Mouse (Mus musculus) liver, adult 2 months (tissue): ENCODE data around the gene Ankle2. TPM values are rescaled to one million over a fixed set of nuclear protein-coding genes. Genes with fewer than 3 reads are reported as not detected.

Source experiments
- DNase-seq: peaks from one replicate; pipeline ENCODE4 v3.0.0-alpha.2; 2011; ENCODE audit warnings: low read depth, low spot score; ENCODE audit errors: extremely low read depth
- H3K27ac ChIP-seq: fragments of 200-500 bp; replicated peaks from 2 replicates; pipeline ENCODE4 v1.5.1; 2012; ENCODE audit warnings: low read depth, mild to moderate bottlenecking, control low read depth, inconsistent platforms, low read length; ENCODE audit not compliant: insufficient read depth
- H3K27me3 ChIP-seq: fragments of 200-500 bp; 2 replicates; pipeline ENCODE4 v1.6.1; 2012; ENCODE audit warnings: mild to moderate bottlenecking, moderate library complexity, low read length, inconsistent platforms; ENCODE audit not compliant: control insufficient read depth, insufficient read depth
- H3K36me3 ChIP-seq: fragments of 200-500 bp; 2 replicates; pipeline ENCODE4 v1.6.1; 2012; ENCODE audit warnings: low read length, inconsistent platforms; ENCODE audit not compliant: control insufficient read depth, insufficient read depth
- H3K4me1 ChIP-seq: fragments of 200-500 bp; 2 replicates; pipeline ENCODE4 v1.6.1; 2011; ENCODE audit warnings: low read length; ENCODE audit not compliant: control insufficient read depth, insufficient read depth
- H3K4me3 ChIP-seq: fragments of 200-500 bp; 2 replicates; pipeline ENCODE4 v1.5.1; 2011; ENCODE audit warnings: low read depth, mild to moderate bottlenecking, control low read depth, low read length, moderate library complexity; ENCODE audit not compliant: insufficient read depth
- H3K79me2 ChIP-seq: fragments of 200-500 bp; 2 replicates; pipeline ENCODE4 v1.6.1; 2012; ENCODE audit warnings: inconsistent platforms, mild to moderate bottlenecking, low read length, moderate library complexity; ENCODE audit not compliant: control insufficient read depth, insufficient read depth
- H3K9ac ChIP-seq: fragments of 200-500 bp; 2 replicates; pipeline ENCODE4 v1.6.1; 2012; ENCODE audit warnings: low read depth, mild to moderate bottlenecking, control low read depth, inconsistent platforms, low read length
- CTCF ChIP-seq: fragments of 200-500 bp; IDR thresholded peaks from 2 replicates; pipeline ENCODE4 v1.5.1; 2011; ENCODE audit warnings: low read depth, low read length, control low read depth
- POLR2A ChIP-seq: fragments of 200-500 bp; IDR thresholded peaks from 2 replicates; pipeline ENCODE4 v1.6.1; 2011; ENCODE audit warnings: low read length, control low read depth; ENCODE audit not compliant: insufficient read depth; ENCODE audit errors: extremely low read depth
- WGBS: fragments of 180-500 bp; shearing (Covaris S2); methylation state at CpG from one replicate; pipeline ENCODE4 v1.1.7; 2018; 5-methylcytosine and 5-hydroxymethylcytosine counted together
- polyA plus RNA-seq: library from polyadenylated mRNA; depleted of rRNA; stranded (reverse); fragments of >200 nt; gene quantifications from 2 replicates; pipeline ENCODE4 v1.2.3, GENCODE M21; 2012
- total RNA-seq: library from RNA; depleted of rRNA; stranded (reverse); fragments of >200 nt; gene quantifications from 2 replicates; pipeline ENCODE4 v1.2.3, GENCODE M21; 2014

Ankle2 gene
- total and polyA plus RNA-seq, 2 experiments = 5.6 to 17.0 TPM

- H3K4me3 ChIP-seq = no peak overlapping the region
- peaks cover 22% of the 10 kb centered on the region for H3K36me3 ChIP-seq
- 92% methylated on average over 6 of the region's 6 CpGs for WGBS
These were observed 39.4 kb downstream of the Ankle2 start for GRCm38 (mm10) chr5:110270242-110270641.

GRCm38 (mm10) chr5:110274147-110274546 is 43.3 kb downstream of the Ankle2 start:
- Histone ChIP-seq H3K4me3 (no peak overlapping the region), H3K27me3 (no peaks in the 10 kb centered on the region), H3K79me2 (peaks cover 5% of the 10 kb centered on the region; the same call in 1 of the 2 replicates), H3K4me1 (no peaks in the 10 kb centered on the region), H3K36me3 (peaks cover 33% of the 10 kb centered on the region), H3K9ac (no peak overlapping the region), H3K27ac (no peak overlapping the region)
- TF ChIP-seq CTCF (no peak), POLR2A (no peak)
- 86% methylated on average over 4 of the region's 4 CpGs for WGBS
- no peak for DNase-seq

More at GRCm38 (mm10) chr5:110270242-110270641, 39.4 kb downstream of the Ankle2 start:
- peak; percentile 7 for DNase-seq
- TF ChIP-seq POLR2A = no peak
- TF ChIP-seq CTCF = no peak
- H3K27ac ChIP-seq = no peak overlapping the region
- peaks cover 12% of the 10 kb centered on the region; the same call in 1 of the 2 replicates for H3K79me2 ChIP-seq
- no peaks in the 10 kb centered on the region for H3K27me3 ChIP-seq
- H3K9ac ChIP-seq = no peak overlapping the region
- H3K4me1 ChIP-seq = peaks cover 5% of the 10 kb centered on the region

- peaks cover 36% of the 10 kb centered on the region for H3K36me3 ChIP-seq
- H3K4me3 ChIP-seq = no peak overlapping the region
- H3K27me3 ChIP-seq = no peaks in the 10 kb centered on the region
- H3K79me2 ChIP-seq = no peaks in the 10 kb centered on the region
- no peak for TF ChIP-seq CTCF
- TF ChIP-seq POLR2A = no peak
- H3K27ac ChIP-seq = no peak overlapping the region
- 88% methylated on average over 2 of the region's 2 CpGs for WGBS
- H3K4me1 ChIP-seq = no peaks in the 10 kb centered on the region
- H3K9ac ChIP-seq = no peak overlapping the region
- DNase-seq = no peak
These were observed 44.0 kb downstream of the Ankle2 start for GRCm38 (mm10) chr5:110274846-110275245.

DNA sequence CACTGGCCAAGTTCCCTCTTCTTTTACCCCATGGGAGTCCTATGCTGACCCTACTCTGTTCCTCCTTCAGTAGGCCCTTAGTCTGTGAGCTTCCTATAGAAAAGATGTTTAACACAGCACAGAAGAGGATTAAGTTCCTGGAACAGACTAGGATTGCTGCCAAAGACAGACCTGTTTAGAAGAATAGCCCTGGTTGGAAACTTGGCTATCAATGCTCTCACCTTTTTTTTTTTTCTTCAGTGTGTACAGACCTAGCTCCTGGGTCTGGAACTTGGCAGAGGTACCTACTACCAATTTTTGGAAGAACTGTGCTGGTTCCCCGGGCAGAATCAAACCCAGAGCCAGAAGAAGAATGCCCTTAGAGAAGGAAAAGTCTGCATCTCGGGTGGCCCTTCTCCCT is 45.6 kb downstream of the Ankle2 start:
- H3K4me3 ChIP-seq = no peak overlapping the region
- no peaks in the 10 kb centered on the region for H3K27me3 ChIP-seq
- TF ChIP-seq CTCF (no peak), POLR2A (no peak)
- H3K36me3 ChIP-seq = peaks cover 48% of the 10 kb centered on the region
- no peak overlapping the region for H3K27ac ChIP-seq
- no peaks in the 10 kb centered on the region for H3K4me1 ChIP-seq
- no peak overlapping the region for H3K9ac ChIP-seq
- H3K79me2 ChIP-seq = no peaks in the 10 kb centered on the region; the same call in 1 of the 2 replicates
- WGBS = 78% methylated on average over 2 of the region's 2 CpGs
- DNase-seq = no peak

- no peak overlapping the region for H3K27ac ChIP-seq
- no peak overlapping the region for H3K4me3 ChIP-seq
- H3K79me2 ChIP-seq = no peaks in the 10 kb centered on the region; the same call in 1 of the 2 replicates
- H3K4me1 ChIP-seq = no peaks in the 10 kb centered on the region
- WGBS = 71% methylated on average over 1 of the region's 1 CpGs
- no peaks in the 10 kb centered on the region for H3K27me3 ChIP-seq
- no peak for DNase-seq
- H3K36me3 ChIP-seq = peaks cover 48% of the 10 kb centered on the region
- H3K9ac ChIP-seq = no peak overlapping the region
- no peak for TF ChIP-seq CTCF
- no peak for TF ChIP-seq POLR2A
These were observed 46.1 kb downstream of the Ankle2 start for GRCm38 (mm10) chr5:110276910-110277309.

GRCm38 (mm10) chr5:110281984-110282383 is 51.2 kb downstream of the Ankle2 start:
- Histone ChIP-seq H3K79me2 (no peaks in the 10 kb centered on the region; the same call in 1 of the 2 replicates), H3K27me3 (no peaks in the 10 kb centered on the region), H3K9ac (no peak overlapping the region), H3K4me3 (no peak overlapping the region), H3K36me3 (peaks cover 41% of the 10 kb centered on the region), H3K27ac (no peak overlapping the region), H3K4me1 (0 out of 2 replicates have a peak, but pooled peaks cover 4% of the 10 kb centered on the region)
- TF ChIP-seq CTCF (no peak), POLR2A (no peak)
- WGBS = 29% methylated on average over 2 of the region's 2 CpGs
- DNase-seq = no peak
